15 mouse cellular contexts compared by ENCODE assay signal in the genomic region with DNA sequence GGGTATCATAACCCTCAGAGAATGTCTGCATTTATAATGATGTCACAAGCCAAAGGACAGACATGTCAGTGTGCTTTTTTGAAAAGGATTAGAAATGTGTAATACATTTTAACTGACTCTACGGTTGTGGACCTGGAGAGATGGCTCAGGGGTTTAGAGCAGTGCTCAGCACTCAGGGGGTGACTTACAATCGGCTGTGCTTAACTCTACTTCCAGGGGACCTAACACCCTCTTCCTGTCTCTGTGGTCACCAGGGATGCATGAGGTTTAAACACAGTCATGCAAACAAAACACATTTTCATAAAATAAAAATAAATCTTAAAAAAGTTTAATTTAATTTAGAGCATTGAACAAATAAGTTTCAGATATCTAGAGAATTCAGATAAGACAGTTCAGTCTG.
"Had no signal": no experiment of that assay in that cellular context is flagged by ENCODE, and none has a peak within 500 bp of the region (broad histone marks: within the 10 kb centered on the region; RNA-seq: fewer than 3 reads in every experiment).

No protein-coding gene starts in this region.

- H3K27me3 ChIP-seq: liver, embryonic 15.5 days; lung, embryonic 15.5 days; megakaryocyte, embryonic 14.5 days; midbrain, embryonic 13.5 days had no signal

- H3K4me3 ChIP-seq: liver, embryonic 15.5 days; lung, embryonic 15.5 days; midbrain, embryonic 13.5 days had no signal

- ATAC-seq: midbrain, embryonic 13.5 days had no signal

- DNase-seq: kidney, adult 11 months; kidney, adult 9 months; kidney, postnatal 36 days; layer of hippocampus, adult 9-11 months; layer of hippocampus, postnatal 36 days; lung, postnatal 14 days; right cerebral cortex, postnatal 25 days; thymus, postnatal 36 days had no signal

- H3K9me3 ChIP-seq: liver, embryonic 15.5 days; lung, embryonic 15.5 days; megakaryocyte, embryonic 14.5 days; midbrain, embryonic 13.5 days had no signal

- H3K4me2 ChIP-seq: liver, embryonic 15.5 days; lung, embryonic 15.5 days; midbrain, embryonic 13.5 days had no signal

- H3K27ac ChIP-seq: kidney, postnatal 0 days; lung, embryonic 15.5 days; macrophage; midbrain, embryonic 13.5 days; stomach, postnatal 0 days had no signal

- H3K36me3 ChIP-seq: lung, embryonic 15.5 days; midbrain, embryonic 13.5 days had no signal

- H3K9ac ChIP-seq: liver, embryonic 15.5 days; lung, embryonic 15.5 days; midbrain, embryonic 13.5 days had no signal
